Mouse (Mus musculus): Measurements from ENCODE around the gene Dpf1.

Dpf1 gene

DNA sequence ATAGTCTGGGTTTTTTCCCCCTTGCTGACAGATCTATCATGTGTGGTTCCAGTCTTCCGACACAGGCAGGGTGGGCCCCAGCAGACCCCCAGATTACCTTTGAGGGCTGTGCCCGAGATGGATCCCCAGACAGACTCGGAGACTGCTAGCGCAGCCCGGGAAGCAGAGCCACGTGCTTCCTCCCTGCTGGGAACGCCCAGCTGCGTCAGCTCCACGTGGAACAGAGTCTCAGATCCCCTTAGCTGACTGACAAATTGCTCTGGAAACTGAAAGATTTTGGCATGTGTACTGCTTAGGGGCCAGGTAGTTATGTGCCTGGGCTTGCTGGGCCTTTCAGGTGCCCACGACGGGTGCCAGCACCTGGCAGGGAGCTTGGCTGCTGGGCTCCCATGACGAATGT is 38.0 kb downstream of the Dpf1 start:
- DNase-seq = no peak

GRCm38 (mm10) chr7:29342489-29343092 is 38.8 kb downstream of the Dpf1 start:
- peak; percentile 50 to 57 for DNase-seq

GRCm38 (mm10) chr7:29343746-29344145 is 40.0 kb downstream of the Dpf1 start:
- peak; percentile 55 for DNase-seq

DNA sequence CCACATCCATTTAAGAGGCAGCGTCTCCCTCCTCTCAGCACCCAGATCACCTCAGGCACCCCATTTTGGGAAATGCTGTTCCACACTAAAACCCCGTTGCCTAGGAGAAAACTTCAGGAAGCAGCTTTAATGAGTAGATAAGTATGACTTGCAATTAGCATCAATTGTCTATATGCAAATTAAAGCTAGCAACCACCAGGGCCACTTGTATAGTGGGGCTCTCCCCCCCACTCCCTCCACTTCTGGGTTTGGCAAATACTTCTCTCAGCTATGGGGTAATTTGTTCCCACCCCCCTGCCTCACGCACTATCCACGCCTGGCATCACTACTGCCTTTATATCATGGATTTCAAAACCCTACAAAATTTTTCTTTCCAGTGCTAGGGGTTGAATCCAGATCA is 41.8 kb downstream of the Dpf1 start:
- DNase-seq = no peak

- no peak for DNase-seq
Observed at GRCm38 (mm10) chr7:29346212-29346611, 42.5 kb downstream of the Dpf1 start.

- no peak for DNase-seq
Observed at GRCm38 (mm10) chr7:29350489-29350888, 46.7 kb downstream of the Dpf1 start.

DNA sequence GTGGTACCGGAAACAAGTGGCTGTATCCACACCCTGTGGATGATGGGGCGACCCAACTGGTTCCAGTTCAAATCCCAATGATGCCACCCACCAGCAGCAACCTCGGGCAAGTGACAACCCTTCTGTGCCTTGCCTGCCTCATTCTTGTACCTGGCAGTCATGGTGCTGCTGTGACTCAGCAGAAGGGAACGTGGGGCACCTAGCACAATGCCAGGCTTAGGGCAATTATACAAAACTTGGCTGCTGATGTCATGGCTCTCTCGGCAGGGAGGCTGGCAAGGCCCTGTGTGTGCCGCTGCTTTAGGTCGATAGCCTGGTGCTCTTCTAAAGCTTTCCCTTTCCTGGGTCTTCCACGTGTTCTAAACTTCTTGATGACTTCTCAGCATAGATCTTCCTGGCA is 48.5 kb downstream of the Dpf1 start:
- DNase-seq = peak; percentile 45 to 57

DNA sequence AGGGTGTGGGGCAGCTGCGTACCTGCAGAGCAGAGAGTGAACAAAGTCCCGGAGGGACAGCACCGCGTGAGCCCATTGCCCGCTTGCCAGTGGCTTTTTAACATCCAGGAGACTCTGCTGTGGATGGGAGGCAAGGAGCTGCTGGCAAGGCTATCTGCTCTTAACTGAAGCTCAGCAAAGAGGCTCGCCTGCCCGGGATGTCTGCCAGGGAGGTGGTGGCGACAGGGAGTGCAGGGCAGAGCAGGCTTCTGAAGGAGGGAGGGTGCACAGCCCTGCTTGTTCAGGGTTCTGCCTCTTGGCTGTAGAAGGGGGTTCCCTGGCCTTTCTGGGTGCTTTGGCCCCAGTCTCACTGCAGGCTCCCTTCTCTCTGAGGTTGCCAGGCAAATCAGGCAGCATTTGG is 50.4 kb downstream of the Dpf1 start:
- peak in 1 of 2 experiments; percentile 33 for DNase-seq

GRCm38 (mm10) chr7:29355406-29355805 is 51.7 kb downstream of the Dpf1 start:
- DNase-seq = no peak

GRCm38 (mm10) chr7:29361497-29361896 is 57.7 kb downstream of the Dpf1 start:
- no peak for DNase-seq

DNA sequence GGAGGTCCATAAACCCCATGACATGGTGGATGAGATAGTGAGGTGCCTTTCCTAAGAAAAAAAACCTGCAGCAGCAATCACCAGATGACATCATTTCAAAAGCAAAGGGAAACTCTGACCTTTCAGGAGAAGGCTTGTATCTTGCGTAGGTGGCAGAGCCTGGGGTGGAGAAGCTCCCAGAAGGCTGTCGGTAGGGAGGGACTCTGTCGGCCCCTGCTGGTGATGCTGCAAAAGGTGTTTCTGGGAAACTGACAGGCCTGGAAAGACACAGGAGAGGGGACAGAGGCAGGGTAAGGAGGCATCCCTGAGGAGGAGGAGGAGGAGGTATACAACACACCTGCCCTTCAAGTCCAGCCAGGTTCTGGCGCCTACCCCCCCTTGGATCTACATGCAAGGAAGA is 60.3 kb downstream of the Dpf1 start:
- peak; percentile 65 to 73 for DNase-seq

GRCm38 (mm10) chr7:29367166-29368003 is 63.6 kb downstream of the Dpf1 start:
- DNase-seq = peak; percentile 53 to 71
